Mouse (Mus musculus): Measurements from ENCODE around the gene Higd1a. TPM values are rescaled to one million over a fixed set of nuclear protein-coding genes. Genes with fewer than 3 reads are reported as not detected.
A peak's percentile ranks its signal among the peaks of the same experiment; 100 is the strongest.

The Higd1a gene
- total and polyA plus RNA-seq, 2 experiments from 2014 or later: 85.4 to 332 TPM

GRCm38 (mm10) chr9:121880840-121881239, 22.7 kb upstream of the Higd1a start:
- Histone ChIP-seq H3K9ac (replicated peaks; ENCODE audit: low read depth, low read length) (no peak overlapping the region), H3K27me3 (ENCODE audit: control insufficient read depth, insufficient read depth, low read length) (no peaks in the 10 kb centered on the region), H3K4me2 (ENCODE audit: low read depth, low read length) (no peak overlapping the region), H3K27ac (ENCODE audit: low read depth) (no peak overlapping the region), H3K9me3 (replicated peaks; ENCODE audit: control insufficient read depth, low read length) (no peaks in the 10 kb centered on the region), H3K4me1 (ENCODE audit: control insufficient read depth, insufficient read depth) (no peaks in the 10 kb centered on the region), H3K4me3 (ENCODE audit: low read depth, low read length) (no peak overlapping the region), H3K36me3 (replicated peaks; ENCODE audit: control insufficient read depth, insufficient read depth, low read length) (no peaks in the 10 kb centered on the region)
- WGBS: 20% methylated on average over 14 of the region's 14 CpGs
- TF ChIP-seq EP300 (IDR thresholded peaks at IDR 0.05; ENCODE audit: low read depth): no peak
- TF ChIP-seq CTCF (IDR thresholded peaks at IDR 0.05; ENCODE audit: low read depth): peak; percentile 61
- ATAC-seq (ENCODE audit: insufficient read depth, low read depth): peak; percentile 47; the same call in 1 of the 2 replicates
- peak; percentile 64 for DNase-seq (ENCODE audit: low spot score)

GRCm38 (mm10) chr9:121877052-121877740, 19.0 kb upstream of the Higd1a start:
- no peaks in the 10 kb centered on the region for H3K27me3 ChIP-seq (ENCODE audit: control insufficient read depth, insufficient read depth, low read length)
- no peak overlapping the region for H3K4me3 ChIP-seq (ENCODE audit: low read depth, low read length)
- no peak for ATAC-seq (ENCODE audit: insufficient read depth, low read depth)
- DNase-seq (ENCODE audit: low spot score): peak; percentile 79
- 8% methylated on average over 3 of the region's 3 CpGs for WGBS
- no peaks in the 10 kb centered on the region for H3K4me1 ChIP-seq (ENCODE audit: control insufficient read depth, insufficient read depth)
- no peak overlapping the region for H3K9ac ChIP-seq (replicated peaks; ENCODE audit: low read depth, low read length)
- no peak overlapping the region for H3K27ac ChIP-seq (ENCODE audit: low read depth)
- TF ChIP-seq CTCF (IDR thresholded peaks at IDR 0.05; ENCODE audit: low read depth) (peak; percentile 85), EP300 (IDR thresholded peaks at IDR 0.05; ENCODE audit: low read depth) (no peak)
- no peaks in the 10 kb centered on the region for H3K9me3 ChIP-seq (replicated peaks; ENCODE audit: control insufficient read depth, low read length)
- no peak overlapping the region for H3K4me2 ChIP-seq (ENCODE audit: low read depth, low read length)
- H3K36me3 ChIP-seq (replicated peaks; ENCODE audit: control insufficient read depth, insufficient read depth, low read length): no peaks in the 10 kb centered on the region

GRCm38 (mm10) chr9:121873578-121873977, 15.4 kb upstream of the Higd1a start:
- no peak overlapping the region for H3K9ac ChIP-seq (replicated peaks; ENCODE audit: low read depth, low read length)
- ATAC-seq (ENCODE audit: insufficient read depth, low read depth) (no peak), DNase-seq (ENCODE audit: low spot score) (no peak)
- no peak overlapping the region for H3K27ac ChIP-seq (ENCODE audit: low read depth)
- H3K9me3 ChIP-seq (replicated peaks; ENCODE audit: control insufficient read depth, low read length): no peaks in the 10 kb centered on the region
- no peaks in the 10 kb centered on the region for H3K27me3 ChIP-seq (ENCODE audit: control insufficient read depth, insufficient read depth, low read length)
- no peaks in the 10 kb centered on the region for H3K36me3 ChIP-seq (replicated peaks; ENCODE audit: control insufficient read depth, insufficient read depth, low read length)
- H3K4me3 ChIP-seq (ENCODE audit: low read depth, low read length): no peak overlapping the region
- no peak overlapping the region for H3K4me2 ChIP-seq (ENCODE audit: low read depth, low read length)
- TF ChIP-seq CTCF (IDR thresholded peaks at IDR 0.05; ENCODE audit: low read depth) (no peak), EP300 (IDR thresholded peaks at IDR 0.05; ENCODE audit: low read depth) (no peak)
- no peaks in the 10 kb centered on the region for H3K4me1 ChIP-seq (ENCODE audit: control insufficient read depth, insufficient read depth)

GRCm38 (mm10) chr9:121872062-121872683, 14.0 kb upstream of the Higd1a start:
- Histone ChIP-seq H3K4me1 (ENCODE audit: control insufficient read depth, insufficient read depth) (no peaks in the 10 kb centered on the region), H3K27me3 (ENCODE audit: control insufficient read depth, insufficient read depth, low read length) (no peaks in the 10 kb centered on the region), H3K4me2 (ENCODE audit: low read depth, low read length) (no peak overlapping the region), H3K9ac (replicated peaks; ENCODE audit: low read depth, low read length) (no peak overlapping the region), H3K4me3 (ENCODE audit: low read depth, low read length) (no peak overlapping the region), H3K27ac (ENCODE audit: low read depth) (no peak overlapping the region), H3K9me3 (replicated peaks; ENCODE audit: control insufficient read depth, low read length) (no peaks in the 10 kb centered on the region), H3K36me3 (replicated peaks; ENCODE audit: control insufficient read depth, insufficient read depth, low read length) (no peaks in the 10 kb centered on the region)
- no peak for TF ChIP-seq CTCF (IDR thresholded peaks at IDR 0.05; ENCODE audit: low read depth)
- TF ChIP-seq EP300 (IDR thresholded peaks at IDR 0.05; ENCODE audit: low read depth): no peak
- no peak for ATAC-seq (ENCODE audit: insufficient read depth, low read depth)
- WGBS: 67% methylated on average over 2 of the region's 2 CpGs
- DNase-seq (ENCODE audit: low spot score): no peak

- Histone ChIP-seq H3K36me3 (replicated peaks; ENCODE audit: control insufficient read depth, insufficient read depth, low read length) (no peaks in the 10 kb centered on the region), H3K9ac (replicated peaks; ENCODE audit: low read depth, low read length) (no peak overlapping the region), H3K27me3 (ENCODE audit: control insufficient read depth, insufficient read depth, low read length) (no peaks in the 10 kb centered on the region), H3K27ac (ENCODE audit: low read depth) (no peak overlapping the region), H3K4me3 (ENCODE audit: low read depth, low read length) (no peak overlapping the region), H3K4me2 (ENCODE audit: low read depth, low read length) (no peak overlapping the region), H3K4me1 (ENCODE audit: control insufficient read depth, insufficient read depth) (no peaks in the 10 kb centered on the region), H3K9me3 (replicated peaks; ENCODE audit: control insufficient read depth, low read length) (no peaks in the 10 kb centered on the region)
- ATAC-seq (ENCODE audit: insufficient read depth, low read depth) (no peak), DNase-seq (ENCODE audit: low spot score) (no peak)
- TF ChIP-seq EP300 (IDR thresholded peaks at IDR 0.05; ENCODE audit: low read depth) (no peak), CTCF (IDR thresholded peaks at IDR 0.05; ENCODE audit: low read depth) (no peak)
- 68% methylated on average over 4 of the region's 4 CpGs for whole genome bisulfite sequencing
These were observed 11.9 kb upstream of the Higd1a start for GRCm38 (mm10) chr9:121869973-121870515.

Measured in heart, postnatal 0 days (tissue).